Mouse (Mus musculus): ENCODE measurements around the gene Acsf2. TPM values are rescaled to one million over a fixed set of nuclear protein-coding genes. Genes with fewer than 3 reads are reported as not detected.
A peak's percentile ranks its signal among the peaks of the same experiment; 100 is the strongest.
"Not testable (repeated sequence)": the region's sequence is repeated elsewhere in the genome, so short reads cannot be mapped to it uniquely, and the experiment has no call there.

The Acsf2 gene
- polyA plus RNA-seq (2015; fragmentation: Nextera tagmentation; extraction: Ambion mirVana): 5.9 and 6.1 TPM in 2 replicates

DNA sequence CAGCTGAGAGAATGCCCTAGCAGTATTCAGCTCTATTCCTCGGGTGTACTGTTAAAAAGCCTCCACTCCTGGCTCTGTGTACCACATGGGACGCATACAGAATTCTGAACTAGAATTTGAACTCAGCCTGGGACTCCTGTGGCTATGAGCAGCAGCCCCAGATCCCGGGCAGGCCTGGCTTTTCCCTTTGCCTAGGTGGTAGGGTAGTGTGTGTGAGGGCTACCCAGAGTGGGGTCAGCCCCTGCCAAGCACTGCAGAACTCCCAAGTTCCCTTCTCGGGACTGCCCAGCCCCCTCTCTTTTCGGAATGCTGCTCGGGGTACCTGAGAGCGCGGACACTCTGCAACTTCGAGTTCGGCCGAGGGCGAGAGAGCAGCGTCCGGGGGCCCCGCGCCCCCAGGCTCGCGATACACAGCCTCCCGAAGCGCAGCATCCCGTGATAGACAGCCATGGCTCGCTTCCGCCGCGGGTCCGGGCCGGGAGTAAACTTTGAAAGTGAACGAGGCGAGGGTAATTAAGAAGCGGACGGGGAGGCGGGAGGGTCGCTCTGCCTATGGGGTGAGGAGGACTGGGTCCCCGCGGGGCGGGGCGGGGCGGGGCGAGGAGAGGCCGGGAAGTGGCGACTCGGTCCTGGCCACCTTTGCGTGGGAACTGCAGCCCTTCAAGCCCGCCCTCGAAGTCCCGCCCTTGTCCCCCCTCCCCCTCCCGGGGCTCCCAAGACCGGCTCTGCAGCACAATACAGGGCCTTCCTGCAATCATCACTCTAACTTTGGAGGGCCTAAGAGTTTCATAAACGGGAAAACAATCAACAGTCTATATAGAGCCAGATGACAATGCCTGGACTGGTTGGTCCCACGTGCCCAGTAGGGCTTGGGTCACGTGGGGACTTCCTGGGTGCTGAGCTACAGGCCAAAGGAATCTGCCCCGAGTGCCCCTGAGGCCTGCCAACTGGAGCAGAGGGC, at the start of gene Acsf2:
TSS of gene Acsf2 (minus strand) at position 551 of the 961 bp plus-strand sequence.
- H3K4me3 ChIP-seq (replicated peaks): peak within 1 kb of the TSS; percentile 60
- H3K9me3 ChIP-seq (replicated peaks): no peaks in the 10 kb centered on the region
- ATAC-seq (ENCODE audit: insufficient number of reproducible peaks, low FRiP score, low TSS enrichment, low read depth): peak; percentile 88
- no peaks in the 10 kb centered on the region for H3K27me3 ChIP-seq
- H3K9ac ChIP-seq: peak within 1 kb of the TSS; percentile 45
- peak within 1 kb of the TSS; percentile 70 for H3K4me2 ChIP-seq (replicated peaks)
- 2% methylated on average over 50 of the region's 52 CpGs for WGBS
- peak within 1 kb of the TSS; percentile 71 for H3K27ac ChIP-seq (replicated peaks)
- H3K36me3 ChIP-seq: peaks cover 2% of the 10 kb centered on the region; the same call in 1 of the 2 replicates
- peaks cover 15% of the 10 kb centered on the region for H3K4me1 ChIP-seq

DNA sequence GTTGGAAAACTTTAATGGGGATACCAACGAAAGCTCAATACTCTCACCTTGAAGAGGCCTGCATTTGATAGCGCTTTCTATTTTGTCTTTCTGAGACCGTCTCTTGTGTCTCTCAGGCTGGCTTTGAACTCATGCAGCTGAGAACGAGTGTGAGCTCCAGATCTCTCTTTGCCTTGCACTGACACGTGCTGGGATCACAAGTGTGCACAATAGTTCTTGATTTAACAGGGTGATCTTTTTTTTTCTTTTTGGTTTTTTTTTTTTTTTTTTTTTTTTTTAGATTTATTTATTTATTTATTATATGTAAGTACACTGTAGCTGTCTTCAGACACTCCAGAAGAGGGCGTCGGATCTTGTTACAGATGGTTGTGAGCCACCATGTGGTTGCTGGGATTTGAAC, 49.6 kb upstream of the Acsf2 start:
- H3K27me3 ChIP-seq; H3K9me3 ChIP-seq (replicated peaks); ATAC-seq (ENCODE audit: insufficient number of reproducible peaks, low FRiP score, low TSS enrichment, low read depth); H3K27ac ChIP-seq (replicated peaks); H3K9ac ChIP-seq; H3K4me2 ChIP-seq (replicated peaks); H3K4me3 ChIP-seq (replicated peaks): not testable (repeated sequence)
- Histone ChIP-seq H3K4me1 (peaks cover 15% of the 10 kb centered on the region), H3K36me3 (peaks cover 32% of the 10 kb centered on the region)
- WGBS: 92% methylated on average over 7 of the region's 7 CpGs

DNA sequence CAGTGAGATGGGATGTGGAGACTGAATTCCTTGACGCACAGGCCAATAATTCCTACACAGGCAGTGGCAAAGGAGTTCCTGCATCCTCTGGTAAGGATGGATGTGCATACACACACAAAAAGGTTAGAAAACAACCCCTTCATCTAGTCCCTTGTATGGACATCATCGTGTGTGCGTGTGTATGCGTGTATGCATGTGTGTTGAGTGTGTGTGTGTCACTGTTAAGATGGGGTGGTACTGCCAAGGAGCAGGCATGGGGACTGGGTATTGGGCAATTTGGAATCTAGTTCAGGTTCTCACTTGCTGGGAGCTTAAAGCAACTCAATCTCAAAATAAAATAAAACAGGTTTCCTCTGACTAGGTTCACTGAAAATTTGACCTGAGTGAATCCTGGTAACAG, 44.8 kb upstream of the Acsf2 start:
- peaks cover 77% of the 10 kb centered on the region for H3K36me3 ChIP-seq
- no peaks in the 10 kb centered on the region for H3K4me1 ChIP-seq
- H3K4me2 ChIP-seq (replicated peaks): no peak overlapping the region
- WGBS: 93% methylated on average over 4 of the region's 4 CpGs
- H3K27ac ChIP-seq (replicated peaks): no peak overlapping the region
- no peak overlapping the region for H3K4me3 ChIP-seq (replicated peaks)
- no peak overlapping the region for H3K9ac ChIP-seq
- H3K27me3 ChIP-seq: no peaks in the 10 kb centered on the region
- ATAC-seq (ENCODE audit: insufficient number of reproducible peaks, low FRiP score, low TSS enrichment, low read depth): no peak
- no peaks in the 10 kb centered on the region for H3K9me3 ChIP-seq (replicated peaks)

DNA sequence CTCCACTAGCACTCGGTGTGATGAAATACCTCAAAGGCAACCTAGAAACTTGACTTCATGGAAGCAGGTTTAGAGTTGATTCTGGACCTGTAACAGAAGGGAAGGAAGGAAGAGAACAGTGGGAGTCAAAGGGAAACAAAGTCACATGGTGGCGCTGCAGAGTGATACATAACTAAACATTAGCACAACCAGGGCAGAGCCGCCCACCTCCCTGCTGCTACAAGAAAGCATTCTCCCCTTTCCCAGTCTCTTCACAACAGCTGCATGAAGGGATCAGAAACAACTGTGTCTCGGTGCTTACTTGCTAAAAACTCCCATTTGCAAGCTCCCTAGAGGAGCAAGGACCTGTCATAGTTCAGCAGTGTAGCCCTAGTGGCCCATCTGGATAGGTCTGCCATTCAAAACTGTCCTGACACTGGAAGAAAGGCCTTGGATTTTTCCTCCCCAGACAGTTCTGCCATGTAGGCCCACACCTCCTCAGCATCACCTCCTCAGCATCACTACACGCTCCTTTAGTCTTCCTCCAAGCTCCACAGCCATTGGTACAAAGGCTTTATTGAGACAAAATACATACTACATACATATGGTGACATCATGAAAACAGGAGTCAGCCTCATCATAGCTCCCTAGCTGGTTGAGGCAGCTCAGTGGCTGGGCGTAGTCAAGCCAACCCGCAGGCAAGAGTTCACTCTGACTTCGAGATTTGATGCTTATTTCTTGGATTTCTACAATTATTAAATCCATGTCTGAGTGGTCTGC, 43.0 kb upstream of the Acsf2 start:
- Histone ChIP-seq H3K27me3 (no peaks in the 10 kb centered on the region), H3K4me3 (replicated peaks) (no peak overlapping the region), H3K36me3 (peaks cover 84% of the 10 kb centered on the region), H3K9ac (no peak overlapping the region), H3K4me2 (replicated peaks) (no peak overlapping the region), H3K9me3 (replicated peaks) (no peaks in the 10 kb centered on the region), H3K27ac (replicated peaks) (no peak overlapping the region), H3K4me1 (no peaks in the 10 kb centered on the region)
- 87% methylated on average over 8 of the region's 8 CpGs for WGBS
- no peak for ATAC-seq (ENCODE audit: insufficient number of reproducible peaks, low FRiP score, low TSS enrichment, low read depth)

DNA sequence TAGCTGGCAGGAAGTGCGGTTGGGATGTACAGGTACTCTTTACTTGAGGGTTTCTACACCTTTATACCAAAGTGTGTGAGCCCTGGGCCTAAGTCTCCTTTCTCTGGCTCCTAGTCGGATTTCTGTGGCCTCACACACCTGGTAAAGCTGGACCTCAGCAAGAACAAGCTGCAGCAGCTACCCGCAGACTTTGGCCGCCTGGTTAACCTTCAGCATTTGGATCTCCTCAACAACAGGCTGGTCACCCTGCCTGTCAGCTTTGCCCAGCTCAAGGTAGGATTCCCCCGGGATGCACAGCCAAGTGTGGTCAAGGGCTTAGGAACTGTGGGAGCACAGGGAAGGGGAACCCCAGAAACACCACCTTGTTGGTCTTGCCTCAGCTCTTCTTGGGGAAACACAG, 32.8 kb upstream of the Acsf2 start:
- Histone ChIP-seq H3K36me3 (peaks cover 75% of the 10 kb centered on the region), H3K27me3 (no peaks in the 10 kb centered on the region), H3K27ac (replicated peaks) (no peak overlapping the region), H3K9me3 (replicated peaks) (no peaks in the 10 kb centered on the region), H3K9ac (no peak overlapping the region), H3K4me2 (replicated peaks) (no peak overlapping the region), H3K4me1 (peaks cover 12% of the 10 kb centered on the region), H3K4me3 (replicated peaks) (no peak overlapping the region)
- 84% methylated on average over 5 of the region's 5 CpGs for WGBS
- no peak for ATAC-seq (ENCODE audit: insufficient number of reproducible peaks, low FRiP score, low TSS enrichment, low read depth)

DNA sequence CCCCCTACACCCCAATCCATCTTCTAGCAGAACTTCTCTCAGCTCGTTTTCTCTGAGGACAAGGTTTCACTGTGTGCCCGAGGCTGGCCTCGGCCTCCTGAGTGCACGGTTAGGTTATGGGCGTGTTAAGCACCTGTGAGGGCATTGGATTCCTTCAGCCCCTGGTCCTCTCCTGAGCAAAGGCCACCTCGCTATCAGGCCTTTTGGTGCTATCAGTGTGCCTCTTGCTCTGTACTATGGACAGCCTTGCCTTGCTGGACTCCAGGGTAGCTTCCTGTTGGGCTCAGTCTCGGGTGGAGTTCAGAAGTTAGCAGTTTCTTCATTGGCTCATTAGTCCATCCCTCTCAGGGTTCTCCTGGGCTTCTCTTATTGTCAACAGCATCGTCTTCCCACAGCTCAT, 31.3 kb upstream of the Acsf2 start:
- Histone ChIP-seq H3K4me3 (replicated peaks) (no peak overlapping the region), H3K9me3 (replicated peaks) (no peaks in the 10 kb centered on the region), H3K9ac (no peak overlapping the region), H3K36me3 (peaks cover 60% of the 10 kb centered on the region), H3K27me3 (no peaks in the 10 kb centered on the region), H3K4me2 (replicated peaks) (no peak overlapping the region), H3K4me1 (peaks cover 12% of the 10 kb centered on the region), H3K27ac (replicated peaks) (no peak overlapping the region)
- WGBS: 87% methylated on average over 8 of the region's 8 CpGs
- ATAC-seq (ENCODE audit: insufficient number of reproducible peaks, low FRiP score, low TSS enrichment, low read depth): no peak

DNA sequence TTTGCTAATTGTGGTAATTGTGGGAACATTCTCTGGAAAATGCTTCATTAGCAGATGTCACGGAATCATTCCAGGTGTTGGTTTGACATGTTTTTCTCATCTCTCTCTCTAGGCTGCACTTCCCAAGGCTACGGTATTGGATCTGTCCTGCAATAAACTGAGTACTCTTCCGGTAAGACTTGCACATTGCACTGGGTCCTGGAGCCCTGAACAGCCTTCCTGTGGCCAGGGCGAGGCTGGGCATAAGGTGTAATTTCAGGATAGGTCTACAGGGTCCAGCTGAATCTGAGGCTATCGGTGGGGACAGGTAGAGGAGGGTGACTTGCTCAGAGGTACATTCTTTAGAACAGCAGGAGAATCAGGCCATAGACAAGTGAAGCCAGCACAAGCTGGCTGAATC, 30.3 kb upstream of the Acsf2 start:
- no peaks in the 10 kb centered on the region for H3K27me3 ChIP-seq
- H3K4me2 ChIP-seq (replicated peaks): no peak overlapping the region
- H3K4me1 ChIP-seq: peaks cover 12% of the 10 kb centered on the region
- no peak for ATAC-seq (ENCODE audit: insufficient number of reproducible peaks, low FRiP score, low TSS enrichment, low read depth)
- H3K9ac ChIP-seq: no peak overlapping the region
- no peak overlapping the region for H3K4me3 ChIP-seq (replicated peaks)
- WGBS: 87% methylated on average over 5 of the region's 5 CpGs
- peaks cover 50% of the 10 kb centered on the region for H3K36me3 ChIP-seq
- no peaks in the 10 kb centered on the region for H3K9me3 ChIP-seq (replicated peaks)
- no peak overlapping the region for H3K27ac ChIP-seq (replicated peaks)

DNA sequence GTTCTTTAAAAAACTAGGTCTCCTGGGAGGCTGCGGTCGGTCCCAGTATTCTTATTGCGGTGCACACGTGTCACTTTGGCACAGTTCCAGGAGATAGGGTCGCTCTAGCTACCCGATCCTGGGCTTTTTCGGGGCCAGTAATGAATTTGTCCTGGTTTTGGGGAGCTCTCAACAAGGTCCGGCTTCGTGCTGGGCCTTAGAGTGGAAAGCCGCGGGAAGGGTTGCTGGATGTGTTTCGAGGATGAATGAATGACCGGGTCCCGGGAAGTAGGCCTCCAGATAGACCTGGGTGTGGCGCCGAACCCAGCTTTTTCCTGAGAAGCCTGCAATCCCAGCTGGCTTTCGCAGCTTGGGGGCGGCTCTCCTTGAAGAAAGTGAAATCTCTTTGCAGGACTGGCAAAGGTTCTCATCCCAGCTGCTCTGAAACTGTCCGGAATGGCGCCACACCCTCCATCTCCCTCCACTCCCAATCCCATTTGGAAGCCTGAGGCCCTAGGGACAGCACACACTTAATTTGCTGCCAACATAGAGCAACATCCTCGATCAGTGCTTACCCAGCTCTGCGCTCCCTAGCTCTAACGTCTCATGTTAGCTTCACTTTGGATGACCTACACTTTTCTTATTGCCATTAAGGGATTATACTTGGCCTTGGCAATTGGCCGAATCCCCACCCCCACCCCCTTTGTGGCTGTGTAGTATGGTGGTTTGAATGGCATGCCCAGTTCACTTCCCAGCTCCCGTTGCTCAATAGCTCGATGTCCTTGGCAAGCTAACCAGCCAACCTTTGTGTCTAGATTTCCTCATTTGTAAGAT, 28.7 kb upstream of the Acsf2 start:
- peak overlapping the region; percentile 63 for H3K4me2 ChIP-seq (replicated peaks)
- peaks cover 12% of the 10 kb centered on the region for H3K4me1 ChIP-seq
- H3K4me3 ChIP-seq (replicated peaks): peak overlapping the region; percentile 76
- no peak for ATAC-seq (ENCODE audit: insufficient number of reproducible peaks, low FRiP score, low TSS enrichment, low read depth)
- WGBS: 8% methylated on average over 26 of the region's 26 CpGs
- H3K36me3 ChIP-seq: peaks cover 34% of the 10 kb centered on the region
- no peaks in the 10 kb centered on the region for H3K9me3 ChIP-seq (replicated peaks)
- peak overlapping the region; percentile 18 for H3K27ac ChIP-seq (replicated peaks)
- H3K27me3 ChIP-seq: no peaks in the 10 kb centered on the region
- H3K9ac ChIP-seq: peak overlapping the region; percentile 88

DNA sequence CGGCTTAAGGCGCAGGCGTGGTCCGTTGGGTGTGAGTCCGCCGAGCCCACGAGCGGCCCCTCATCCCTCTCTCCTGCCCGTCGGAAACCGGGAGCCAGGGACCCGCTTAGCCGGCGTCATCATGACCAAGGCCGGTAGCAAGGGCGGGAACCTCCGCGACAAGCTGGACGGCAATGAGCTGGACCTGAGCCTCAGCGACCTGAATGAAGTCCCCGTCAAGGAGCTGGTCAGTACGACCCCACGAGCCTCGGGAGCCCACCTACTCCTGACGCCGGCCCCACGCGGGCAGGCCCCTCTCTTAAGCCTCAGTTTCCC, 28.2 kb upstream of the Acsf2 start:
- Histone ChIP-seq H3K4me3 (replicated peaks) (peak overlapping the region; percentile 76), H3K27me3 (no peaks in the 10 kb centered on the region), H3K4me1 (peaks cover 12% of the 10 kb centered on the region), H3K4me2 (replicated peaks) (peak overlapping the region; percentile 63), H3K27ac (replicated peaks) (peak overlapping the region; percentile 18), H3K9ac (peak overlapping the region; percentile 88), H3K9me3 (replicated peaks) (no peaks in the 10 kb centered on the region), H3K36me3 (peaks cover 29% of the 10 kb centered on the region)
- 1% methylated on average over 10 of the region's 28 CpGs for WGBS
- ATAC-seq (ENCODE audit: insufficient number of reproducible peaks, low FRiP score, low TSS enrichment, low read depth): 0 out of 2 replicates have a peak, but pooled peaks have one; percentile 8

DNA sequence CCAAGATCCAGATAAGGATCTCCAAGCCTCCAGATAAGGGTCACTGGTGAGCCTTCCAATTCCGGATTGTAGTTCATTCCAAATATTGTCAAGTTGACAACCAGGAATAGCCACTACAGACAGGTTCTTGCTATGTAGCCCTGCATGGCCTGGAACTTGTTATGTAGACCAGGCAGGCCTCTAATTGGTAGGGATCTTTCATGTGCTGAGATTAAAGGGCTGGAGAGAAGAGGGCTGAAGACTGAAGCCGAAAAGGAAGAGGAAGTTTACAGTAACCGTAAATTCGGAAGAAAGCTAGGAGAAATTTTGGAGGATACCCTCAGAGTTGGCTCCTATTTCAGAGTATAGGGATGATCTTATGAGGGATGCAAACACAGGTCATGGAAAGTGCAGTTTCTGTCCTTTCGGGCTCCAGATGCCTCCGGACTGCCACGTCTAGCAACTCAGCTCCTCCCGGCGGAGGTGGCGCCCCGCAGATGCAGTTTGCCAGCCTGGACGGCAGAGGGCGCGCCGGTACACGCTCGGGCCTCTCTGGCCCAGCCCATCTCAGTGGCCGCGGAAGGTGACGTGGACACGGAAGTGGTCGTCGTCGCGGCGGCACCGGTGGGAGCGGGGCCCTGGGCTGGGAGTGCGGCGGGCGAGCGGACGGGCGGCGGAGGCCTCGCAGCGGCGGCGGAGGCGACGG, 27.7 kb upstream of the Acsf2 start, which contains the start of gene Lrrc59:
TSS of gene Lrrc59 (plus strand) at position 569 of the 685 bp plus-strand sequence.
- H3K9ac ChIP-seq: peak within 1 kb of the TSS; percentile 88
- no peaks in the 10 kb centered on the region for H3K27me3 ChIP-seq
- WGBS: 6% methylated on average over 31 of the region's 41 CpGs
- peaks cover 12% of the 10 kb centered on the region for H3K4me1 ChIP-seq
- H3K36me3 ChIP-seq: peaks cover 24% of the 10 kb centered on the region
- no peaks in the 10 kb centered on the region for H3K9me3 ChIP-seq (replicated peaks)
- peak within 1 kb of the TSS; percentile 76 for H3K4me3 ChIP-seq (replicated peaks)
- peak; percentile 92 for ATAC-seq (ENCODE audit: insufficient number of reproducible peaks, low FRiP score, low TSS enrichment, low read depth)
- peak within 1 kb of the TSS; percentile 63 for H3K4me2 ChIP-seq (replicated peaks)
- H3K27ac ChIP-seq (replicated peaks): peak within 1 kb of the TSS; percentile 41

Measured in embryonic facial prominence, embryonic 15.5 days (tissue).